Mouse (Mus musculus) thymus, postnatal 10 days (tissue): Measurements from ENCODE around the gene Vmn2r61.

Experiments
- DNase-seq, 2 experiments: peaks; one replicate each; pipeline ENCODE4 v3.0.0; 2021; ENCODE audit warnings: low spot score in 2 of 2

The Vmn2r61 gene

GRCm38 (mm10) chr7:42259753-42260152, at the start of gene Vmn2r61:
TSS of gene Vmn2r61 (plus strand) at chr7:42260053.
- no peak for DNase-seq
